Mouse (Mus musculus): ENCODE data around the gene Nectin1.

DNA sequence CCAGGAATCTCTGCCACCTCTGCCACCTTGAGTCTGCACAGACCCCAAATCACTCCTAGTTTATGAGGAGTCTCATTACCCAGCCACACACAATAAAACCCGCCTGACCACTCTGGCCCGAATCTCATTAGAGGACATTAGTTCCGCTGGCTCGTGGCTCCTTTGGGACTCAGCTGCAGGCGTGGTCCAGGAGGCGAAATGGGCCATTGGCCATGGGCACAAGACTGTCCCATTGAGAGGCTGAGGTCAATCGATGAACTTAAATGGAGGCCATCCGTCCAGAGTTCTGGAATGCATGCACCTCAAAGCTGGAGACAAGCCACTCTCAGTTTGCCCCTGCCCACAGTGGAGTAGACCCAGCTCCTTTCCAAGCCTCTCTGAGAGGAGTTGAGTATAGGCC is 7.3 kb downstream of the Nectin1 start:
- TF ChIP-seq CTCF (IDR thresholded peaks at IDR 0.05) (no peak), EP300 (IDR thresholded peaks at IDR 0.05) (no peak)
